Mouse (Mus musculus): ENCODE measurements around the gene Stac.

- no peak for TF ChIP-seq CTCF (IDR thresholded peaks at IDR 0.05)
- no peak for TF ChIP-seq EP300 (IDR thresholded peaks at IDR 0.05; ENCODE audit: insufficient read depth, low read depth, low read length)
- TF ChIP-seq POLR2A (IDR thresholded peaks at IDR 0.05; ENCODE audit: insufficient read depth, low read depth, low read length) = no peak
These were observed 126.0 kb downstream of the Stac start for GRCm38 (mm10) chr9:111564176-111564575.
